Mouse (Mus musculus) myocyte (in vitro differentiated cells): ENCODE data around the gene Tmppe. TPM values are rescaled to one million over a fixed set of nuclear protein-coding genes. Genes with fewer than 3 reads are reported as not detected.

Experiments used
- H3K27me3 ChIP-seq: one replicate; pipeline ENCODE4 v1.6.1; 2011; ENCODE audit not compliant: control insufficient read depth, insufficient read depth, insufficient read length
- H3K36me3 ChIP-seq: one replicate; pipeline ENCODE4 v1.6.1; 2011; ENCODE audit not compliant: control insufficient read depth, insufficient read depth
- H3K4me2 ChIP-seq: one replicate; pipeline ENCODE4 v1.6.1; 2011; ENCODE audit warnings: low read depth, control low read depth
- H3K4me3 ChIP-seq: one replicate; pipeline ENCODE4 v1.5.1; 2011; ENCODE audit warnings: mild to moderate bottlenecking, control low read depth, moderate library complexity
- H3K79me2 ChIP-seq: one replicate; pipeline ENCODE4 v1.6.1; 2011; ENCODE audit not compliant: control insufficient read depth, insufficient read depth
- H3ac ChIP-seq: one replicate; pipeline ENCODE4 v1.6.1; 2011; ENCODE audit not compliant: control insufficient read depth, insufficient read length
- CEBPB ChIP-seq: IDR thresholded peaks from 2 replicates; pipeline ENCODE4 v1.6.1; 2011; ENCODE audit warnings: mild to moderate bottlenecking, moderate library complexity; ENCODE audit not compliant: poor library complexity, insufficient read depth, severe bottlenecking
- E2F4 ChIP-seq: IDR thresholded peaks from one replicate; pipeline ENCODE4 v1.6.1; 2011; ENCODE audit warnings: mild to moderate bottlenecking, control low read depth, moderate library complexity; ENCODE audit not compliant: insufficient read depth
- MAX ChIP-seq: IDR thresholded peaks from one replicate; pipeline ENCODE4 v1.6.1; 2011; ENCODE audit warnings: low read depth, mild to moderate bottlenecking, control low read depth
- MYOD1 ChIP-seq, 3 experiments: IDR thresholded peaks; one replicate each; pipeline ENCODE4 v1.6.1; 2011; ENCODE audit warnings: control low read depth in 2 of 3, low read depth in 2 of 3, mild to moderate bottlenecking in 2 of 3, moderate library complexity in 1 of 3; ENCODE audit not compliant: insufficient read length in 2 of 3, control insufficient read depth in 1 of 3
- MYOG ChIP-seq, 3 experiments: IDR thresholded peaks; one replicate each; pipeline ENCODE4 v1.6.1; 2011; ENCODE audit warnings: control low read depth in 2 of 3, low read depth in 2 of 3, mild to moderate bottlenecking in 2 of 3; ENCODE audit not compliant: insufficient read length in 2 of 3, control insufficient read depth in 1 of 3, insufficient read depth in 1 of 3
- POLR2A ChIP-seq: IDR thresholded peaks from one replicate; pipeline ENCODE4 v1.6.1; 2011; ENCODE audit warnings: low read depth, mild to moderate bottlenecking, control low read depth, moderate library complexity; ENCODE audit not compliant: insufficient read length
- POLR2AphosphoS2 ChIP-seq: IDR thresholded peaks from one replicate; pipeline ENCODE4 v1.6.1; 2011; ENCODE audit warnings: low read depth, control low read depth; ENCODE audit not compliant: insufficient read length
- REST ChIP-seq: IDR thresholded peaks from one replicate; pipeline ENCODE4 v1.6.1; 2011; ENCODE audit warnings: mild to moderate bottlenecking, control low read depth, moderate library complexity; ENCODE audit not compliant: insufficient read depth, insufficient read length
- SRF ChIP-seq: IDR thresholded peaks from one replicate; pipeline ENCODE4 v1.6.1; 2011; ENCODE audit warnings: low read depth; ENCODE audit not compliant: control insufficient read depth, insufficient read length
- TCF12 ChIP-seq: IDR thresholded peaks from one replicate; pipeline ENCODE4 v1.6.1; 2011; ENCODE audit warnings: mild to moderate bottlenecking, control low read depth; ENCODE audit not compliant: poor library complexity, insufficient read depth, severe bottlenecking
- TCF3 ChIP-seq: IDR thresholded peaks from one replicate; pipeline ENCODE4 v1.6.1; 2011; ENCODE audit warnings: low read depth, control low read depth; ENCODE audit not compliant: insufficient read length
- USF1 ChIP-seq: IDR thresholded peaks from one replicate; pipeline ENCODE4 v1.6.1; 2011; ENCODE audit warnings: low read depth, mild to moderate bottlenecking, control low read depth, moderate library complexity
- polyA plus RNA-seq: library from polyadenylated mRNA; unstranded; fragments of >200 nt; fragmentation: generic; extraction: Trizol; gene quantifications from one replicate; pipeline ENCODE4 v1.2.1, GENCODE M21; 2012; ENCODE audit warnings: missing spikeins

Tmppe gene
- polyA plus RNA-seq, 1 experiment = 1.7 TPM

- H3K36me3 ChIP-seq = no peaks in the 10 kb centered on the region
- no peaks in the 10 kb centered on the region for H3K27me3 ChIP-seq
- no peaks in the 10 kb centered on the region for H3K79me2 ChIP-seq
- H3K4me2 ChIP-seq = no peak overlapping the region
- TF ChIP-seq MYOD1 (IDR thresholded peaks at IDR 0.05; ENCODE audit: control insufficient read depth in 1 of 3, insufficient read length in 2 of 3, low read depth in 2 of 3) = no peak
- TF ChIP-seq USF1 = no peak
- no peak for TF ChIP-seq SRF
- TF ChIP-seq E2F4 = no peak
- TF ChIP-seq POLR2AphosphoS2 = no peak
- no peak for TF ChIP-seq POLR2A
- TF ChIP-seq TCF3 = no peak
- TF ChIP-seq TCF12 = no peak
- TF ChIP-seq CEBPB = no peak
- no peak for TF ChIP-seq MAX
- no peak for TF ChIP-seq REST
- no peak for TF ChIP-seq MYOG (IDR thresholded peaks at IDR 0.05; ENCODE audit: control insufficient read depth in 1 of 3, insufficient read depth in 1 of 3, insufficient read length in 2 of 3, low read depth in 2 of 3)
- H3K4me3 ChIP-seq = no peak overlapping the region
- H3ac ChIP-seq = no peak overlapping the region
Measured at GRCm38 (mm10) chr9:114384691-114385090, 16.2 kb upstream of the Tmppe start.

GRCm38 (mm10) chr9:114385160-114385559 lies 15.7 kb upstream of the Tmppe start:
- H3ac ChIP-seq = no peak overlapping the region
- TF ChIP-seq POLR2AphosphoS2 = no peak
- TF ChIP-seq CEBPB = no peak
- no peak for TF ChIP-seq USF1
- TF ChIP-seq MYOG (IDR thresholded peaks at IDR 0.05; ENCODE audit: control insufficient read depth in 1 of 3, insufficient read depth in 1 of 3, insufficient read length in 2 of 3, low read depth in 2 of 3) = no peak
- TF ChIP-seq E2F4 = no peak
- no peak for TF ChIP-seq MYOD1 (IDR thresholded peaks at IDR 0.05; ENCODE audit: control insufficient read depth in 1 of 3, insufficient read length in 2 of 3, low read depth in 2 of 3)
- no peak overlapping the region for H3K4me3 ChIP-seq
- no peaks in the 10 kb centered on the region for H3K79me2 ChIP-seq
- no peak overlapping the region for H3K4me2 ChIP-seq
- no peaks in the 10 kb centered on the region for H3K27me3 ChIP-seq
- H3K36me3 ChIP-seq = no peaks in the 10 kb centered on the region

GRCm38 (mm10) chr9:114387086-114387485 lies 13.8 kb upstream of the Tmppe start:
- no peaks in the 10 kb centered on the region for H3K27me3 ChIP-seq
- no peak overlapping the region for H3ac ChIP-seq
- TF ChIP-seq E2F4 (no peak), POLR2AphosphoS2 (no peak), USF1 (no peak), REST (no peak), MAX (no peak), TCF3 (no peak), MYOD1 (IDR thresholded peaks at IDR 0.05; ENCODE audit: control insufficient read depth in 1 of 3, insufficient read length in 2 of 3, low read depth in 2 of 3) (no peak), SRF (no peak), POLR2A (no peak), TCF12 (no peak), MYOG (IDR thresholded peaks at IDR 0.05; ENCODE audit: control insufficient read depth in 1 of 3, insufficient read depth in 1 of 3, insufficient read length in 2 of 3, low read depth in 2 of 3) (no peak), CEBPB (no peak)
- H3K4me2 ChIP-seq = no peak overlapping the region
- H3K79me2 ChIP-seq = no peaks in the 10 kb centered on the region
- no peak overlapping the region for H3K4me3 ChIP-seq
- H3K36me3 ChIP-seq = no peaks in the 10 kb centered on the region

- H3K4me3 ChIP-seq = no peak overlapping the region
- no peaks in the 10 kb centered on the region for H3K27me3 ChIP-seq
- no peaks in the 10 kb centered on the region for H3K36me3 ChIP-seq
- H3K4me2 ChIP-seq = no peak overlapping the region
- TF ChIP-seq E2F4 (no peak), MYOG (IDR thresholded peaks at IDR 0.05; ENCODE audit: control insufficient read depth in 1 of 3, insufficient read depth in 1 of 3, insufficient read length in 2 of 3, low read depth in 2 of 3) (no peak), SRF (no peak), USF1 (no peak), POLR2AphosphoS2 (no peak), REST (no peak), MYOD1 (IDR thresholded peaks at IDR 0.05; ENCODE audit: control insufficient read depth in 1 of 3, insufficient read length in 2 of 3, low read depth in 2 of 3) (no peak), TCF12 (no peak), MAX (no peak), CEBPB (no peak), TCF3 (no peak), POLR2A (no peak)
- H3ac ChIP-seq = no peak overlapping the region
- H3K79me2 ChIP-seq = no peaks in the 10 kb centered on the region
Measured at GRCm38 (mm10) chr9:114388288-114388687, 12.6 kb upstream of the Tmppe start.
